Mouse (Mus musculus) CH12.LX (cell line): ENCODE measurements around the gene Pdk2. TPM values are rescaled to one million over a fixed set of nuclear protein-coding genes. Genes with fewer than 3 reads are reported as not detected.

Experiments used
- DNase-seq: peaks from one replicate; pipeline ENCODE4 v3.0.0-alpha.2; 2013; ENCODE audit errors: extremely low read depth
- H3K27ac ChIP-seq: 2 replicates; pipeline ENCODE4 v1.5.1; 2012; ENCODE audit warnings: low read depth, mild to moderate bottlenecking, control low read depth, moderate library complexity; ENCODE audit not compliant: insufficient read depth
- H3K27me3 ChIP-seq: replicated peaks from 2 replicates; pipeline ENCODE3; 2012; ENCODE audit warnings: inconsistent platforms
- H3K36me3 ChIP-seq, 2 experiments: replicated peaks in 1 of 2; 2 replicates each; pipeline versions ENCODE3 to v1.6.1; 2012; ENCODE audit warnings: inconsistent platforms in 1 of 2, low read length in 1 of 2, mild to moderate bottlenecking in 1 of 2, mixed read lengths in 1 of 2, moderate library complexity in 1 of 2; ENCODE audit not compliant: control insufficient read depth in 1 of 2, insufficient read depth in 1 of 2
- H3K4me1 ChIP-seq, 2 experiments: 2 replicates each; pipeline ENCODE4 v1.6.1; 2012; ENCODE audit warnings: inconsistent platforms in 1 of 2, moderate library complexity in 1 of 2; ENCODE audit not compliant: insufficient read depth in 2 of 2, control insufficient read depth in 1 of 2
- H3K4me2 ChIP-seq: 2 replicates; pipeline ENCODE4 v1.6.1; 2012; ENCODE audit warnings: low read depth, mild to moderate bottlenecking, control low read depth; ENCODE audit not compliant: poor library complexity, insufficient read depth, severe bottlenecking
- H3K4me3 ChIP-seq, 3 experiments: fragments of 150-350 bp in 1 of 3; sonication (generic) in 1 of 3; replicated peaks in 1 of 3; 2 replicates each; pipeline versions ENCODE3 to v1.5.1; 2011 to 2012; ENCODE audit warnings: low read depth in 2 of 3, low read length in 2 of 3, mild to moderate bottlenecking in 2 of 3, moderate library complexity in 2 of 3, control low read depth in 1 of 3, improper control_type of control experiment in 1 of 3, inconsistent platforms in 1 of 3, mixed read lengths in 1 of 3; ENCODE audit not compliant: poor library complexity in 1 of 3
- H3K79me2 ChIP-seq: replicated peaks from 2 replicates; pipeline ENCODE4 v1.6.1; 2012; ENCODE audit warnings: mild to moderate bottlenecking, moderate library complexity; ENCODE audit not compliant: control insufficient read depth, poor library complexity, insufficient read depth, severe bottlenecking; ENCODE audit errors: extremely low read depth
- H3K9ac ChIP-seq: 2 replicates; pipeline ENCODE4 v1.6.1; 2012; ENCODE audit warnings: low read depth, mild to moderate bottlenecking, control low read depth, moderate library complexity; ENCODE audit not compliant: insufficient read depth
- H3K9me3 ChIP-seq: replicated peaks from 2 replicates; pipeline ENCODE3; 2012; ENCODE audit warnings: low read length, inconsistent platforms, mixed read lengths
- BHLHE40 ChIP-seq: IDR thresholded peaks from 2 replicates; pipeline ENCODE4 v1.6.1; 2011; ENCODE audit warnings: mild to moderate bottlenecking, low read depth, low read length, improper control_type of control experiment
- CHD2 ChIP-seq: IDR thresholded peaks from 2 replicates; pipeline ENCODE4 v1.6.1; 2011; ENCODE audit warnings: low read length, improper control_type of control experiment
- CTCF ChIP-seq, 2 experiments: IDR thresholded peaks in 1 of 2; conservative IDR thresholded peaks in 1 of 2; 2 replicates each; pipeline ENCODE4 v1.5.1; 2011 to 2012; ENCODE audit warnings: low read depth in 2 of 2, low read length in 2 of 2, improper control_type of control experiment in 1 of 2, inconsistent platforms in 1 of 2, mild to moderate bottlenecking in 1 of 2, moderate library complexity in 1 of 2
- EP300 ChIP-seq: IDR thresholded peaks from 2 replicates; pipeline ENCODE4 v1.6.1; 2011; ENCODE audit warnings: low read length, improper control_type of control experiment
- HCFC1 ChIP-seq: IDR thresholded peaks from 2 replicates; pipeline ENCODE4 v1.6.1; 2012; ENCODE audit warnings: low read depth, mild to moderate bottlenecking, inconsistent platforms, low read length, improper control_type of control experiment
- JUND ChIP-seq: conservative IDR thresholded peaks from 2 replicates; pipeline ENCODE4 v1.6.1; 2011; ENCODE audit warnings: low read depth, low read length, improper control_type of control experiment
- MAX ChIP-seq: IDR thresholded peaks from 2 replicates; pipeline ENCODE4 v1.6.1; 2011; ENCODE audit warnings: low read length, improper control_type of control experiment
- MXI1 ChIP-seq: IDR thresholded peaks from 2 replicates; pipeline ENCODE4 v1.6.1; 2011; ENCODE audit warnings: mild to moderate bottlenecking, low read depth, low read length, improper control_type of control experiment
- NRF1 ChIP-seq: IDR thresholded peaks from 2 replicates; pipeline ENCODE4 v1.6.1; 2014; ENCODE audit warnings: low read depth, mild to moderate bottlenecking, inconsistent platforms, low read length, improper control_type of control experiment, moderate library complexity
- PAX5 ChIP-seq: IDR thresholded peaks from 2 replicates; pipeline ENCODE4 v1.6.1; 2012; ENCODE audit warnings: low read length, inconsistent platforms, mixed read lengths
- POLR2A ChIP-seq: IDR thresholded peaks from 2 replicates; pipeline ENCODE4 v1.6.1; 2011; ENCODE audit warnings: low read depth, mild to moderate bottlenecking, improper control_type of control experiment, low read length
- RCOR1 ChIP-seq: conservative IDR thresholded peaks from 2 replicates; pipeline ENCODE4 v1.6.1; 2012; ENCODE audit warnings: low read depth, mild to moderate bottlenecking, inconsistent platforms, low read length, improper control_type of control experiment
- SMC3 ChIP-seq: IDR thresholded peaks from 2 replicates; pipeline ENCODE4 v1.6.1; 2011; ENCODE audit warnings: low read depth, low read length, improper control_type of control experiment
- TBP ChIP-seq: conservative IDR thresholded peaks from 2 replicates; pipeline ENCODE4 v1.6.1; 2011; ENCODE audit warnings: low read depth, low read length, improper control_type of control experiment
- UBTF ChIP-seq: IDR thresholded peaks from 2 replicates; pipeline ENCODE4 v1.6.1; 2012; ENCODE audit warnings: low read depth, mild to moderate bottlenecking, inconsistent platforms, low read length, improper control_type of control experiment, moderate library complexity
- USF1 ChIP-seq: IDR thresholded peaks from 2 replicates; pipeline ENCODE4 v1.6.1; 2014; ENCODE audit warnings: low read depth, mild to moderate bottlenecking, inconsistent platforms, low read length, improper control_type of control experiment
- ZC3H11A ChIP-seq: IDR thresholded peaks from 2 replicates; pipeline ENCODE4 v1.6.1; 2012; ENCODE audit warnings: low read depth, mild to moderate bottlenecking, inconsistent platforms, low read length, improper control_type of control experiment
- ZMIZ1 ChIP-seq: IDR thresholded peaks from 2 replicates; pipeline ENCODE4 v1.6.1; 2012; ENCODE audit warnings: low read depth, mild to moderate bottlenecking, inconsistent platforms, low read length, improper control_type of control experiment
- ZNF384 ChIP-seq: IDR thresholded peaks from 2 replicates; pipeline ENCODE4 v1.6.1; 2012; ENCODE audit warnings: low read depth, low read length, improper control_type of control experiment, inconsistent platforms
- dilution Hi-C: fragments of 300-500 bp; cut with MboI; formaldehyde crosslinking; loops from 2 replicates; pipeline ENCODE4 v1.14.3; 2020; ENCODE audit warnings: low sequenced_read_pairs; ENCODE audit not compliant: extremely low pct_unique_long_range_greater_than_20kb, extremely low pct_ligation_motif_present
- in situ Hi-C: fragments of 300-500 bp; cut with MboI; formaldehyde crosslinking; loops from 3 replicates; pipeline ENCODE4 v1.14.3; 2019; ENCODE audit warnings: low sequenced_read_pairs, low pct_ligation_motif_present, low pct_unique_long_range_greater_than_20kb, mixed read lengths
- polyA plus RNA-seq: library from polyadenylated mRNA; unstranded; fragments of >175 nt; gene quantifications from 2 replicates; pipeline ENCODE4 v1.2.1, GENCODE M21; 2012; ENCODE audit warnings: low read depth; ENCODE audit not compliant: insufficient read length
- total RNA-seq, 2 experiments: library from RNA; depleted of rRNA; stranded (reverse); fragments of 300-350 nt in 1 of 2; fragments of >200 nt in 1 of 2; gene quantifications; 2 replicates each; pipeline ENCODE4 v1.2.3; 2012 to 2014

Gene Pdk2
- total and polyA plus RNA-seq, 3 experiments, result not detected

- Histone ChIP-seq H3K9ac (no peak overlapping the region), H3K27ac (no peak overlapping the region), H3K27me3 (peaks cover 3% of the 10 kb centered on the region), H3K4me3 (no peak overlapping the region), H3K4me1 (peaks cover 10 to 31% of the 10 kb centered on the region in 2 experiments), H3K36me3 (peaks cover 20 to 46% of the 10 kb centered on the region in 2 experiments), H3K79me2 (peaks cover 42% of the 10 kb centered on the region)
- no peak for DNase-seq
- TF ChIP-seq ZMIZ1, result no peak
- TF ChIP-seq CHD2, result no peak
- no peak for TF ChIP-seq RCOR1
- no peak for TF ChIP-seq NRF1
- TF ChIP-seq POLR2A, result no peak
- no peak for TF ChIP-seq MXI1
- TF ChIP-seq JUND, result no peak
- no peak for TF ChIP-seq PAX5
- TF ChIP-seq ZNF384, result no peak
- TF ChIP-seq, all 38 proteins: peak for 0
- H3K9me3 ChIP-seq, result no peaks in the 10 kb centered on the region
- no peak overlapping the region for H3K4me2 ChIP-seq
- in situ Hi-C loops, result loop anchor here (5.0 kb wide), 1 partner anchor 36 kb away; no protein-coding TSS in a partner anchor
- dilution Hi-C loops, result no loop called here
Measured at GRCm38 (mm10) chr11:95071266-95071665, 30.1 kb upstream of the Pdk2 start.

GRCm38 (mm10) chr11:95070140-95071107 lies 29.3 kb upstream of the Pdk2 start:
- H3K4me2 ChIP-seq, result no peak overlapping the region
- peaks cover 42% of the 10 kb centered on the region for H3K79me2 ChIP-seq
- DNase-seq, result no peak
- no peak overlapping the region for H3K9ac ChIP-seq
- H3K4me1 ChIP-seq, result peaks cover 10 to 28% of the 10 kb centered on the region in 2 experiments
- in situ Hi-C loops, result loop anchor here (5.0 kb wide), 1 partner anchor 37 kb away; no protein-coding TSS in a partner anchor
- H3K36me3 ChIP-seq, result peaks cover 26 to 53% of the 10 kb centered on the region in 2 experiments
- H3K27me3 ChIP-seq, result peaks cover 1% of the 10 kb centered on the region
- TF ChIP-seq ZC3H11A (no peak), HCFC1 (no peak), BHLHE40 (no peak), SMC3 (no peak), MAX (no peak), EP300 (no peak), JUND (no peak), TBP (no peak), USF1 (no peak), CTCF (conservative IDR thresholded peaks at IDR 0.05 in 1 of 2, IDR thresholded peaks at IDR 0.05 in 1 of 2; ENCODE audit: low read depth in 2 of 2, low read length in 2 of 2) (no peak), UBTF (no peak), POLR2A (no peak)
- TF ChIP-seq, all 38 proteins: peak for 0
- no peak overlapping the region for H3K27ac ChIP-seq
- H3K9me3 ChIP-seq, result peaks cover 2% of the 10 kb centered on the region
- H3K4me3 ChIP-seq, result no peak overlapping the region
- dilution Hi-C loops, result no loop called here
